Mouse (Mus musculus) hindbrain, embryonic 16.5 days (tissue): ENCODE measurements at regions not wholly inside any gene's neighbourhood (a gene's known extent, or its start where the extent isn't known, plus 50 kb on each side); places are given as distances from the start of the nearest gene placed in this dataset.

Experiments used
- ATAC-seq: fragments of 200-750 bp; cut with Nextera tagmentation; 2 replicates; pipeline ENCODE4 v1.8.0; 2017; ENCODE audit warnings: moderate TSS enrichment, moderate library complexity
- H3K27ac ChIP-seq: fragments of 300-500 bp; sonication (generic); 2 replicates; pipeline ENCODE4 v1.5.1; 2014; ENCODE audit warnings: low read depth, mild to moderate bottlenecking, control low read depth, low read length, moderate library complexity
- H3K27me3 ChIP-seq: fragments of 300-500 bp; sonication (generic); replicated peaks from 2 replicates; pipeline ENCODE4 v1.6.1; 2014; ENCODE audit warnings: low read length; ENCODE audit not compliant: control insufficient read depth, insufficient read depth
- H3K36me3 ChIP-seq: fragments of 300-500 bp; sonication (generic); 2 replicates; pipeline ENCODE4 v1.6.1; 2014; ENCODE audit warnings: mild to moderate bottlenecking, low read length, moderate library complexity, mixed read lengths; ENCODE audit not compliant: control insufficient read depth, insufficient read depth
- H3K4me1 ChIP-seq: fragments of 300-500 bp; sonication (generic); 2 replicates; pipeline ENCODE4 v1.6.1; 2014; ENCODE audit warnings: low read depth, low read length; ENCODE audit not compliant: control insufficient read depth, insufficient read depth
- H3K4me2 ChIP-seq: fragments of 300-500 bp; sonication (generic); 2 replicates; pipeline ENCODE4 v1.6.1; 2014; ENCODE audit warnings: mild to moderate bottlenecking, low read length, control low read depth, moderate library complexity
- H3K4me3 ChIP-seq: fragments of 300-500 bp; sonication (generic); 2 replicates; pipeline ENCODE4 v1.5.1; 2014; ENCODE audit warnings: mild to moderate bottlenecking, low read length, control low read depth, moderate library complexity
- H3K9ac ChIP-seq: fragments of 300-500 bp; sonication (generic); 2 replicates; pipeline ENCODE4 v1.6.1; 2014; ENCODE audit warnings: low read depth, mild to moderate bottlenecking, control low read depth, low read length, moderate library complexity
- H3K9me3 ChIP-seq: fragments of 300-500 bp; sonication (generic); 2 replicates; pipeline ENCODE4 v1.6.1; 2014; ENCODE audit warnings: mild to moderate bottlenecking, low read length, moderate library complexity; ENCODE audit not compliant: control insufficient read depth
- WGBS: fragments of 180-500 bp; shearing (Covaris S2); extraction: QIAGEN DNeasy Blood & Tissue Kit; methylation state at CpG from one replicate; pipeline ENCODE4 v1.1.7; 2014; 5-methylcytosine and 5-hydroxymethylcytosine counted together

- no peaks in the 10 kb centered on the region for H3K4me1 ChIP-seq
- H3K9me3 ChIP-seq: no peaks in the 10 kb centered on the region
- H3K4me3 ChIP-seq: no peak overlapping the region
- ATAC-seq: no peak
- no peaks in the 10 kb centered on the region for H3K27me3 ChIP-seq
- WGBS: 73% methylated on average over 8 of the region's 8 CpGs
- H3K4me2 ChIP-seq: no peak overlapping the region
- H3K9ac ChIP-seq: no peak overlapping the region
- no peaks in the 10 kb centered on the region for H3K36me3 ChIP-seq
- no peak overlapping the region for H3K27ac ChIP-seq
These were observed 76.3 kb downstream of the Cartpt start for GRCm38 (mm10) chr13:99824625-99825024.

- no peaks in the 10 kb centered on the region for H3K27me3 ChIP-seq
- ATAC-seq: no peak
- 58% methylated on average over 6 of the region's 6 CpGs for WGBS
These were observed 84.2 kb downstream of the Cartpt start for GRCm38 (mm10) chr13:99816666-99817065.

GRCm38 (mm10) chr13:99815786-99816185 is 85.1 kb downstream of the Cartpt start:
- no peak for ATAC-seq
- no peak overlapping the region for H3K9ac ChIP-seq
- no peak overlapping the region for H3K4me2 ChIP-seq
- no peak overlapping the region for H3K27ac ChIP-seq
- H3K4me3 ChIP-seq: no peak overlapping the region
- H3K36me3 ChIP-seq: no peaks in the 10 kb centered on the region
- H3K9me3 ChIP-seq: no peaks in the 10 kb centered on the region
- WGBS: 50% methylated on average over 6 of the region's 6 CpGs
- H3K27me3 ChIP-seq: no peaks in the 10 kb centered on the region
- no peaks in the 10 kb centered on the region for H3K4me1 ChIP-seq

More at GRCm38 (mm10) chr13:99816666-99817065, 84.2 kb downstream of the Cartpt start:
- H3K4me1 ChIP-seq: no peaks in the 10 kb centered on the region
- no peaks in the 10 kb centered on the region for H3K36me3 ChIP-seq
- H3K4me2 ChIP-seq: no peak overlapping the region
- H3K9ac ChIP-seq: no peak overlapping the region
- no peak overlapping the region for H3K4me3 ChIP-seq
- H3K27ac ChIP-seq: no peak overlapping the region
- no peaks in the 10 kb centered on the region for H3K9me3 ChIP-seq

- no peak overlapping the region for H3K4me3 ChIP-seq
- no peaks in the 10 kb centered on the region for H3K36me3 ChIP-seq
- no peaks in the 10 kb centered on the region for H3K4me1 ChIP-seq
- WGBS: 55% methylated on average over 2 of the region's 2 CpGs
- no peaks in the 10 kb centered on the region for H3K27me3 ChIP-seq
- no peak overlapping the region for H3K27ac ChIP-seq
- no peak overlapping the region for H3K9ac ChIP-seq
- H3K9me3 ChIP-seq: no peaks in the 10 kb centered on the region
- no peak overlapping the region for H3K4me2 ChIP-seq
- ATAC-seq: no peak
These were observed 86.1 kb downstream of the Cartpt start for GRCm38 (mm10) chr13:99814801-99815200.

GRCm38 (mm10) chr13:99814033-99814556 is 86.8 kb downstream of the Cartpt start:
- Histone ChIP-seq H3K4me1 (no peaks in the 10 kb centered on the region), H3K4me3 (no peak overlapping the region), H3K4me2 (no peak overlapping the region), H3K27ac (no peak overlapping the region), H3K27me3 (no peaks in the 10 kb centered on the region), H3K9me3 (no peaks in the 10 kb centered on the region), H3K9ac (no peak overlapping the region), H3K36me3 (no peaks in the 10 kb centered on the region)
- no peak for ATAC-seq
- 55% methylated on average over 6 of the region's 6 CpGs for WGBS

- H3K4me1 ChIP-seq: no peaks in the 10 kb centered on the region
- no peaks in the 10 kb centered on the region for H3K36me3 ChIP-seq
- 57% methylated on average over 6 of the region's 6 CpGs for WGBS
- H3K4me2 ChIP-seq: no peak overlapping the region
- H3K9ac ChIP-seq: no peak overlapping the region
- ATAC-seq: no peak
- no peaks in the 10 kb centered on the region for H3K9me3 ChIP-seq
- H3K27me3 ChIP-seq: no peaks in the 10 kb centered on the region
- no peak overlapping the region for H3K4me3 ChIP-seq
- no peak overlapping the region for H3K27ac ChIP-seq
These were observed 106.4 kb downstream of the Cartpt start for GRCm38 (mm10) chr13:99794448-99794847.

- ATAC-seq: no peak
These were observed 107.0 kb downstream of the Cartpt start for GRCm38 (mm10) chr13:99793786-99794435.

GRCm38 (mm10) chr13:99793001-99793400 is 107.9 kb downstream of the Cartpt start:
- no peaks in the 10 kb centered on the region for H3K27me3 ChIP-seq
- H3K36me3 ChIP-seq: no peaks in the 10 kb centered on the region
- no peak for ATAC-seq
- no peaks in the 10 kb centered on the region for H3K9me3 ChIP-seq
- no peak overlapping the region for H3K27ac ChIP-seq
- no peak overlapping the region for H3K4me3 ChIP-seq
- no peaks in the 10 kb centered on the region for H3K4me1 ChIP-seq
- H3K4me2 ChIP-seq: no peak overlapping the region
- H3K9ac ChIP-seq: no peak overlapping the region
- 84% methylated on average over 6 of the region's 6 CpGs for WGBS

More at GRCm38 (mm10) chr13:99793786-99794435, 107.0 kb downstream of the Cartpt start:
- Histone ChIP-seq H3K4me1 (no peaks in the 10 kb centered on the region), H3K36me3 (no peaks in the 10 kb centered on the region), H3K9me3 (no peaks in the 10 kb centered on the region), H3K27me3 (no peaks in the 10 kb centered on the region), H3K4me3 (no peak overlapping the region), H3K9ac (no peak overlapping the region), H3K4me2 (no peak overlapping the region), H3K27ac (no peak overlapping the region)
- WGBS: 40% methylated on average over 7 of the region's 7 CpGs

- no peak overlapping the region for H3K9ac ChIP-seq
- no peak for ATAC-seq
- no peaks in the 10 kb centered on the region for H3K27me3 ChIP-seq
- H3K9me3 ChIP-seq: no peaks in the 10 kb centered on the region
- no peaks in the 10 kb centered on the region for H3K4me1 ChIP-seq
- no peaks in the 10 kb centered on the region for H3K36me3 ChIP-seq
- H3K4me2 ChIP-seq: no peak overlapping the region
- H3K27ac ChIP-seq: no peak overlapping the region
- 79% methylated on average over 5 of the region's 5 CpGs for WGBS
- H3K4me3 ChIP-seq: no peak overlapping the region
These were observed 109.9 kb downstream of the Cartpt start for GRCm38 (mm10) chr13:99790951-99791350.
